Comparison of ENCODE assay signal across 26 mouse cellular contexts in the genomic region with DNA sequence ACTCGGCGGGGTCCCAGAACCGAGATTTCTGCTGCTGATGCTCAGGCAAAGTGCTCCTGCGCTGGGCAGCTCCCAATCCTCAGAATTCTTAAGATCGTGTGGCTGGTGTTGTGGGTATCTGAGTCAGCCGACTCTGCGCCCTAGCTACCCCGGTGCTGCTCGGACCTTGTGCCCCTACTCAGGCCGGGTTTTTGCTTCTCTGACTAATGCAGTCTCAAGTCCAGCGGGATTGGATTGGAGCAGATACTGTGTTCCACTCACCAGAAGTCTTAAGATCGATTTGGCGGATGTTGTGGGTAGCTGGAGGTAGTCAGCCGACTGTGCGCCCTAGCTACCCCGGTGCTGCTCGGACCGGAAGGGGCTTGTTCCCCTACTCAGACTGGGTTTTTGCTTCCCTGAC.
DNase-seq lines count a peak whose midpoint lies in the region; TF ChIP-seq lines count a peak whose summit lies in the region.
"Had no signal": no experiment of that assay in that cellular context is flagged by ENCODE, and none has a peak within 500 bp of the region (broad histone marks: within the 10 kb centered on the region; RNA-seq: fewer than 3 reads in every experiment).

No protein-coding gene starts in this region.

- peak overlapping the region; percentile 77 for H3K4me3 ChIP-seq in E14TG2a.4 (replicated peaks; ENCODE audit: low read length)
- H3K4me3 ChIP-seq: embryonic facial prominence, embryonic 13.5 days; embryonic facial prominence, embryonic 15.5 days; erythroblast, embryonic 14.5 days; forebrain, embryonic 10.5 days; forebrain, embryonic 12.5 days had no signal

- H3K27me3 ChIP-seq in E14TG2a.4 (ENCODE audit: insufficient read depth, low read length), result 0 out of 2 replicates have a peak, but pooled peaks cover 6% of the 10 kb centered on the region
- H3K27me3 ChIP-seq: CH12.LX; embryonic facial prominence, embryonic 13.5 days; embryonic facial prominence, embryonic 15.5 days; forebrain, embryonic 12.5 days; Patski had no signal

- H3K4me1 ChIP-seq in E14TG2a.4 (replicated peaks; ENCODE audit: low read depth, low read length), result no peaks in the 10 kb centered on the region
- H3K4me1 ChIP-seq: embryonic facial prominence, embryonic 13.5 days; embryonic facial prominence, embryonic 15.5 days; forebrain, embryonic 10.5 days; forebrain, embryonic 12.5 days had no signal

- no peak for TF ChIP-seq CTCF in E14TG2a.4 (conservative IDR thresholded peaks at IDR 0.05; ENCODE audit: low read length)

- DNase-seq in ES-CJ7 (ENCODE audit: low read depth, low spot score) (peak; percentile 52), R1 (ENCODE audit: low read depth, low spot score) (peak; percentile 52), ZHBTc4 (ENCODE audit: low read depth, low spot score) (peak; percentile 67)
- DNase-seq in thymus, postnatal 36 days, result no peak
- no peak for DNase-seq in heart, adult 9 months (ENCODE audit: low spot score in 2 of 2)
- no peak for DNase-seq in layer of hippocampus, adult 9-10 months (ENCODE audit: low spot score)
- DNase-seq in retina, postnatal 1 day, result no peak
- DNase-seq: adrenal gland, adult 2 months; adrenal gland, postnatal 10 days; adrenal gland, postnatal 25 days; B cell, adult 2 months; cerebellum, adult 11-12 months; cerebellum, adult 2 months; cerebellum, adult 9-10 months; cerebellum, postnatal 10 days; cerebellum, postnatal 25 days; embryo, embryonic 11 days had no signal

- no peaks in the 10 kb centered on the region for H3K36me3 ChIP-seq in E14TG2a.4 (ENCODE audit: insufficient read depth, low read length)
- H3K36me3 ChIP-seq: embryonic facial prominence, embryonic 13.5 days; embryonic facial prominence, embryonic 15.5 days; forebrain, embryonic 10.5 days; forebrain, embryonic 12.5 days; G1E had no signal

- no peaks in the 10 kb centered on the region for H3K9me3 ChIP-seq in E14TG2a.4 (ENCODE audit: low read length)
- H3K9me3 ChIP-seq: embryonic facial prominence, embryonic 13.5 days; embryonic facial prominence, embryonic 15.5 days; forebrain, embryonic 12.5 days; G1E had no signal

Comparison
In these comparisons a context has a peak if more than half of its experiments do, and no peak if none do; other contexts are left out.
1. DNase-seq: peak in ES-CJ7 (single experiment), R1 (single experiment) and ZHBTc4 (single experiment); none in thymus, postnatal 36 days (0 of 2), heart, adult 9 months (0 of 2), layer of hippocampus, adult 9-10 months (single experiment) and retina, postnatal 1 day (single experiment).